Mouse (Mus musculus) thymus, adult 2 months (tissue): ENCODE measurements around the gene Cd9.

ENCODE experiments used
- CTCF ChIP-seq: fragments of 200-500 bp; IDR thresholded peaks from 2 replicates; pipeline ENCODE4 v1.5.1; 2012; ENCODE audit warnings: mild to moderate bottlenecking, control low read depth, low read length, moderate library complexity, borderline replicate concordance; ENCODE audit not compliant: control insufficient read depth, poor library complexity, insufficient read depth; ENCODE audit errors: extremely low read depth
- POLR2A ChIP-seq: fragments of 200-500 bp; IDR thresholded peaks from 2 replicates; pipeline ENCODE4 v1.6.1; 2012; ENCODE audit warnings: mild to moderate bottlenecking, low read length, control low read depth, moderate library complexity; ENCODE audit not compliant: control insufficient read depth, poor library complexity, insufficient read depth; ENCODE audit errors: extremely low read depth

DNA sequence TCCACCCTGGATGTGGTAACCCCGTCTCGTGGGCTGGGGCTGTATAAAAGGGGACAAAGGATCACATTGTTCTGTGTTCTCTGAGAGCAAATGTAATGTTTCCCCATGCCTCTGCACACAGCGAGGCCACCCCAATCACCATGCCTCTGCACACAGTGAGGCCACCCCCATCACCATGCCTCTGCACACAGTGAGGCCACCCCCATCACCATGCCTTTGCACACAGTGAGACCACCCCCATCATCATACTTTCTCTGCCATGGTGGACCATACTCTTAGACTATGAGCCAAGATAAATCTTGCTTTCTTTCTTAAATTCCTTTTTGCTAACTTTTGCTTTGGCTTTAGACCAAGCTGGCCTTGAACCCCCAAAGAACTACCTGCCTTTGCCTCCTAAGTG, 61.3 kb downstream of the Cd9 start:
- TF ChIP-seq POLR2A (no peak), CTCF (no peak)
